Comparison of ENCODE assay signal across 9 mouse cellular contexts in the genomic region with DNA sequence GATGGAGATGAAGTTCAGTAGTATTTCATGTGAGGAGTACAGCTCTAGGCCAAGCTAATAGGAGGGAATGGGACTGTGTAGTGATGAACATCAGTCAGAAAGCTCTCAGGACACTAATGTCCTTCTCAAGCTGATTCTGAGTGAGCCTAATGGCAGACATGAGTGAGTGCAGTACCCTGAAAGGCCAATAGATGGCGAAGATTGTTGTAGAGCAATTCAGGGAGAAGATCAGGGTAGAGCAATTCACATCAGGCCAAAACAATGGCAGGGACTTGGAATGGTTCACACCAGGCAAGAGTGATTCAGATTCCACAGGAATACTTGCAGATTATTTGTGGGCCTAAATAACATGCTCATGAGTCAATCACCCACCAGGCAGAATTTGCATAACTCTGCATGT.
DNase-seq lines count a peak whose midpoint lies in the region; ATAC-seq and TF ChIP-seq lines count a peak whose summit lies in the region.
"Had no signal": no experiment of that assay in that cellular context is flagged by ENCODE, and none has a peak within 500 bp of the region (broad histone marks: within the 10 kb centered on the region; RNA-seq: fewer than 3 reads in every experiment).

No protein-coding gene starts in this region.

- no peak overlapping the region for H3K4me3 ChIP-seq in intestine, postnatal 0 days (ENCODE audit: low read depth, low read length)
- no peak overlapping the region for H3K4me3 ChIP-seq in intestine, embryonic 16.5 days (ENCODE audit: low read length)
- no peak overlapping the region for H3K4me3 ChIP-seq in liver, postnatal 0 days (ENCODE audit: low read depth, low read length)
- no peak overlapping the region for H3K4me3 ChIP-seq in forebrain, embryonic 10.5 days
- H3K4me3 ChIP-seq: embryonic facial prominence, embryonic 12.5 days had no signal

- ATAC-seq in intestine, postnatal 0 days = no peak
- no peak for ATAC-seq in intestine, embryonic 16.5 days
- ATAC-seq in liver, postnatal 0 days = no peak

- no peaks in the 10 kb centered on the region for H3K9me3 ChIP-seq in intestine, postnatal 0 days (ENCODE audit: control insufficient read depth)
- H3K9me3 ChIP-seq in intestine, embryonic 16.5 days (ENCODE audit: control insufficient read depth, low read length) = no peaks in the 10 kb centered on the region
- H3K9me3 ChIP-seq in liver, postnatal 0 days (ENCODE audit: low read length) = no peaks in the 10 kb centered on the region
- no peaks in the 10 kb centered on the region for H3K9me3 ChIP-seq in forebrain, embryonic 10.5 days
- H3K9me3 ChIP-seq: embryonic facial prominence, embryonic 12.5 days had no signal

- DNase-seq in ES-CJ7 (ENCODE audit: low read depth, low spot score) = peak; percentile 68
- DNase-seq in c-Kit-positive CD71-positive TER-119-positive erythroid progenitor cells, embryonic 14.5 days (ENCODE audit: low spot score) = peak; percentile 52
- peak; percentile 40 for DNase-seq in liver, postnatal 0 days
- DNase-seq in frontal cortex, postnatal 10 days (ENCODE audit: low spot score in 2 of 2) = no peak
- no peak for DNase-seq in left cerebral cortex, postnatal 14 days (ENCODE audit: low spot score in 2 of 2)
- no peak for DNase-seq in forebrain, embryonic 10.5 days (ENCODE audit: extremely low spot score, low spot score)

- TF ChIP-seq EP300 in liver, postnatal 0 days (IDR thresholded peaks at IDR 0.05; ENCODE audit: low read depth) = no peak

- no peak overlapping the region for H3K9ac ChIP-seq in intestine, postnatal 0 days (ENCODE audit: low read depth, low read length)
- no peak overlapping the region for H3K9ac ChIP-seq in intestine, embryonic 16.5 days (ENCODE audit: low read depth, low read length)
- no peak overlapping the region for H3K9ac ChIP-seq in liver, postnatal 0 days (replicated peaks)
- H3K9ac ChIP-seq: embryonic facial prominence, embryonic 12.5 days had no signal

- H3K27ac ChIP-seq in intestine, postnatal 0 days (ENCODE audit: low read depth, low read length) = no peak overlapping the region
- H3K27ac ChIP-seq in intestine, embryonic 16.5 days (ENCODE audit: low read length) = no peak overlapping the region
- H3K27ac ChIP-seq in liver, postnatal 0 days (ENCODE audit: low read depth) = no peak overlapping the region
- H3K27ac ChIP-seq in forebrain, embryonic 10.5 days = no peak overlapping the region
- H3K27ac ChIP-seq: embryonic facial prominence, embryonic 12.5 days had no signal

- H3K27me3 ChIP-seq in intestine, postnatal 0 days (replicated peaks; ENCODE audit: control insufficient read depth, insufficient read depth, low read length) = no peaks in the 10 kb centered on the region
- H3K27me3 ChIP-seq in intestine, embryonic 16.5 days (replicated peaks; ENCODE audit: control insufficient read depth, insufficient read depth, low read length) = no peaks in the 10 kb centered on the region
- H3K27me3 ChIP-seq in liver, postnatal 0 days (ENCODE audit: insufficient read depth, low read length) = no peaks in the 10 kb centered on the region
- no peaks in the 10 kb centered on the region for H3K27me3 ChIP-seq in forebrain, embryonic 10.5 days (ENCODE audit: poor library complexity, severe bottlenecking)
- H3K27me3 ChIP-seq: embryonic facial prominence, embryonic 12.5 days had no signal

- no peaks in the 10 kb centered on the region for H3K36me3 ChIP-seq in intestine, postnatal 0 days (ENCODE audit: control insufficient read depth, insufficient read depth)
- H3K36me3 ChIP-seq in intestine, embryonic 16.5 days (ENCODE audit: control insufficient read depth, insufficient read depth, low read length) = no peaks in the 10 kb centered on the region
- no peaks in the 10 kb centered on the region for H3K36me3 ChIP-seq in liver, postnatal 0 days (replicated peaks; ENCODE audit: insufficient read depth, low read length)
- no peaks in the 10 kb centered on the region for H3K36me3 ChIP-seq in forebrain, embryonic 10.5 days (replicated peaks)
- H3K36me3 ChIP-seq: embryonic facial prominence, embryonic 12.5 days had no signal

- H3K4me1 ChIP-seq in intestine, postnatal 0 days (replicated peaks; ENCODE audit: control insufficient read depth, insufficient read depth, low read length) = 0 out of 2 replicates have a peak, but pooled peaks cover 2% of the 10 kb centered on the region
- no peaks in the 10 kb centered on the region for H3K4me1 ChIP-seq in intestine, embryonic 16.5 days (ENCODE audit: control insufficient read depth, insufficient read depth, low read length)
- H3K4me1 ChIP-seq in liver, postnatal 0 days (ENCODE audit: insufficient read depth) = no peaks in the 10 kb centered on the region
- no peaks in the 10 kb centered on the region for H3K4me1 ChIP-seq in forebrain, embryonic 10.5 days
- H3K4me1 ChIP-seq: embryonic facial prominence, embryonic 12.5 days had no signal

- TF ChIP-seq CTCF in intestine, postnatal 0 days (IDR thresholded peaks at IDR 0.05; ENCODE audit: low read depth) = peak; percentile 67
- peak; percentile 75 for TF ChIP-seq CTCF in liver, postnatal 0 days (IDR thresholded peaks at IDR 0.05; ENCODE audit: low read depth)

- 83% methylated on average over 1 of the region's 1 CpGs for WGBS in intestine, postnatal 0 days
- WGBS in intestine, embryonic 16.5 days = 70% methylated on average over 1 of the region's 1 CpGs
- WGBS in liver, postnatal 0 days (ENCODE audit: insufficient replicate concordance) = 31% methylated on average over 1 of the region's 1 CpGs
- 61% methylated on average over 1 of the region's 1 CpGs for WGBS in forebrain, embryonic 10.5 days

- intact Hi-C loops in left cerebral cortex, postnatal 14 days (cut with DNase I) = no loop called here

- H3K4me2 ChIP-seq in intestine, postnatal 0 days (replicated peaks; ENCODE audit: low read depth) = no peak overlapping the region
- no peak overlapping the region for H3K4me2 ChIP-seq in intestine, embryonic 16.5 days (ENCODE audit: low read depth, low read length)
- no peak overlapping the region for H3K4me2 ChIP-seq in liver, postnatal 0 days (ENCODE audit: low read depth, low read length)
- H3K4me2 ChIP-seq: embryonic facial prominence, embryonic 12.5 days had no signal

Comparison
In these comparisons a context has a peak if more than half of its experiments do, and no peak if none do; other contexts are left out.
1. DNase-seq: peak in ES-CJ7 (single experiment), c-Kit-positive CD71-positive TER-119-positive erythroid progenitor cells, embryonic 14.5 days (single experiment) and liver, postnatal 0 days (single experiment); none in frontal cortex, postnatal 10 days (0 of 2), left cerebral cortex, postnatal 14 days (0 of 2) and forebrain, embryonic 10.5 days (single experiment).